ENCODE assay signal across 9 mouse cellular contexts in genomic region chr16:85527743-85528620, GRCm38 (mm10). TPM values are rescaled to one million over a fixed set of nuclear protein-coding genes. Genes with fewer than 3 reads are reported as not detected.
DNase-seq lines count a peak whose midpoint lies in the region; ATAC-seq and TF ChIP-seq lines count a peak whose summit lies in the region.
"Had no signal": no experiment of that assay in that cellular context is flagged by ENCODE, and none has a peak within 500 bp of the region (broad histone marks: within the 10 kb centered on the region; RNA-seq: fewer than 3 reads in every experiment).

No protein-coding gene starts in this region.

- no peaks in the 10 kb centered on the region for H3K9me3 ChIP-seq in kidney, embryonic 15.5 days (replicated peaks)
- H3K9me3 ChIP-seq in hindbrain, embryonic 13.5 days = no peaks in the 10 kb centered on the region
- H3K9me3 ChIP-seq in neural tube, embryonic 12.5 days = no peaks in the 10 kb centered on the region
- H3K9me3 ChIP-seq: embryonic facial prominence, embryonic 13.5 days; limb, embryonic 12.5 days had no signal

- no peak for TF ChIP-seq POLR2A in kidney, adult 2 months (IDR thresholded peaks at IDR 0.05; ENCODE audit: low read depth, low read length)

- peak; percentile 49; the same call in 1 of the 2 replicates for ATAC-seq in kidney, embryonic 15.5 days (replicated peaks; ENCODE audit: low FRiP score)
- peak; percentile 54; the same call in 1 of the 2 replicates for ATAC-seq in hindbrain, embryonic 13.5 days (ENCODE audit: low FRiP score)
- peak; percentile 80 for ATAC-seq in neural tube, embryonic 12.5 days (ENCODE audit: low FRiP score, low read depth)

- H3K4me1 ChIP-seq in kidney, embryonic 15.5 days = no peaks in the 10 kb centered on the region
- no peaks in the 10 kb centered on the region for H3K4me1 ChIP-seq in kidney, adult 2 months (ENCODE audit: control insufficient read depth, insufficient read depth, low read length)
- H3K4me1 ChIP-seq in hindbrain, embryonic 13.5 days (replicated peaks) = no peaks in the 10 kb centered on the region
- no peaks in the 10 kb centered on the region for H3K4me1 ChIP-seq in neural tube, embryonic 12.5 days
- H3K4me1 ChIP-seq: embryonic facial prominence, embryonic 13.5 days; limb, embryonic 12.5 days had no signal

- H3K4me2 ChIP-seq in kidney, embryonic 15.5 days = no peak overlapping the region
- no peak overlapping the region for H3K4me2 ChIP-seq in hindbrain, embryonic 13.5 days
- no peak overlapping the region for H3K4me2 ChIP-seq in neural tube, embryonic 12.5 days (replicated peaks)
- H3K4me2 ChIP-seq: embryonic facial prominence, embryonic 13.5 days; limb, embryonic 12.5 days had no signal

- no peak overlapping the region for H3K27ac ChIP-seq in kidney, embryonic 15.5 days
- H3K27ac ChIP-seq in kidney, adult 2 months (ENCODE audit: insufficient read depth, low read depth, low read length) = no peak overlapping the region
- H3K27ac ChIP-seq in hindbrain, embryonic 13.5 days = no peak overlapping the region
- H3K27ac ChIP-seq in neural tube, embryonic 12.5 days = no peak overlapping the region
- H3K27ac ChIP-seq: embryonic facial prominence, embryonic 13.5 days; limb, embryonic 12.5 days had no signal

- H3K9ac ChIP-seq in kidney, embryonic 15.5 days = no peak overlapping the region
- H3K9ac ChIP-seq in hindbrain, embryonic 13.5 days = no peak overlapping the region
- H3K9ac ChIP-seq in neural tube, embryonic 12.5 days = no peak overlapping the region
- H3K9ac ChIP-seq: embryonic facial prominence, embryonic 13.5 days; limb, embryonic 12.5 days had no signal

- H3K36me3 ChIP-seq in kidney, embryonic 15.5 days = no peaks in the 10 kb centered on the region
- H3K36me3 ChIP-seq in kidney, adult 2 months (ENCODE audit: control insufficient read depth, insufficient read depth, low read length) = no peaks in the 10 kb centered on the region
- H3K36me3 ChIP-seq in hindbrain, embryonic 13.5 days = no peaks in the 10 kb centered on the region
- H3K36me3 ChIP-seq in neural tube, embryonic 12.5 days = no peaks in the 10 kb centered on the region
- H3K36me3 ChIP-seq: embryonic facial prominence, embryonic 13.5 days; limb, embryonic 12.5 days had no signal

- no peak for DNase-seq in kidney, adult 2 months
- peak; percentile 63 for DNase-seq in embryo, embryonic 10 days (ENCODE audit: low spot score)
- no peak for DNase-seq in B cell, adult 2 months
- no peak for DNase-seq in urinary bladder, postnatal 10 days (ENCODE audit: low spot score)

- no peaks in the 10 kb centered on the region for H3K27me3 ChIP-seq in kidney, embryonic 15.5 days
- H3K27me3 ChIP-seq in kidney, adult 2 months (replicated peaks; ENCODE audit: control insufficient read depth, insufficient read depth, low read length) = no peaks in the 10 kb centered on the region
- H3K27me3 ChIP-seq in hindbrain, embryonic 13.5 days = no peaks in the 10 kb centered on the region
- H3K27me3 ChIP-seq in neural tube, embryonic 12.5 days (replicated peaks) = no peaks in the 10 kb centered on the region
- H3K27me3 ChIP-seq: embryonic facial prominence, embryonic 13.5 days; limb, embryonic 12.5 days had no signal

- no peak for TF ChIP-seq CTCF in kidney, adult 2 months (conservative IDR thresholded peaks at IDR 0.05; ENCODE audit: insufficient read depth, insufficient read length, low read depth, low read length)

- WGBS in kidney, embryonic 15.5 days = 53% methylated on average over 12 of the region's 12 CpGs
- WGBS in kidney, adult 2 months = 55% methylated on average over 12 of the region's 12 CpGs
- 41% methylated on average over 12 of the region's 12 CpGs for WGBS in hindbrain, embryonic 13.5 days
- WGBS in neural tube, embryonic 12.5 days = 44% methylated on average over 12 of the region's 12 CpGs

- H3K4me3 ChIP-seq in kidney, embryonic 15.5 days (replicated peaks) = no peak overlapping the region
- H3K4me3 ChIP-seq in kidney, adult 2 months (ENCODE audit: insufficient read depth, low read depth, low read length) = no peak overlapping the region
- no peak overlapping the region for H3K4me3 ChIP-seq in hindbrain, embryonic 13.5 days
- no peak overlapping the region for H3K4me3 ChIP-seq in neural tube, embryonic 12.5 days
- H3K4me3 ChIP-seq: embryonic facial prominence, embryonic 13.5 days; limb, embryonic 12.5 days had no signal

RNA-seq across cellular contexts. Expression of gene Cyyr1, which starts 25.2 kb away (rescaled TPM):
- polyA plus RNA-seq in kidney, embryonic 15.5 days (2015; fragmentation: Nextera tagmentation; extraction: Ambion mirVana) = 6.4 and 6.5 TPM in 2 replicates
- 6.9 and 7.1 TPM in 2 replicates for polyA plus RNA-seq in kidney, adult 2 months (2012; rRNA removed)
- 3.2 and 3.4 TPM in 2 replicates for polyA plus RNA-seq in hindbrain, embryonic 13.5 days (2015; fragmentation: Nextera tagmentation; extraction: Ambion mirVana)
- polyA plus RNA-seq in neural tube, embryonic 12.5 days (2016; fragmentation: Nextera tagmentation; extraction: Ambion mirVana) = 3.7 TPM in 2 replicates
